Mouse (Mus musculus): ENCODE measurements at regions not wholly inside any gene's neighbourhood (a gene's known extent, or its start where the extent isn't known, plus 50 kb on each side); places are given as distances from the start of the nearest gene placed in this dataset.

DNA sequence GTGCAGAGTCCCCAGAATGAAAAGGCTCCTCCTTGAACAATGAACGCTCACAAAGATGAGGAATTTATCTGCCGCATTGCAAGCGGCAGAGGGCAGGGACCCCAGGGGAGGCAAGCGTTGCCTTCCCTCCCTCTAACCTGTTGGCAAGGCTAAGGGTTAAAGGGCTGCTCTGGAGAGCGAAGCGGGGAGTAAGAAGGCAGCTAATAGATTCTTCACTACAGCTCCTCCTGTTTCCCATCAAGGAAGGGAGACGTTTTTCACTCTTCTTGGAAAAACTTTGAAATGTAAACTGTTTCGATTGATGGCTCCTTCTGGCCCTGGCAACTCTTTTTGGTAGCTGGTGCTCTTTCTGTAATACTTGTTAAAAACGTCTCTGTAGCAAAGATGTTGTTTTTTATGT lies 162.9 kb downstream of the Cetn3 start:
- ATAC-seq (no peak), DNase-seq (ENCODE audit: low read depth, low spot score) (no peak)
- ChIA-PET POLR2A (no interaction called here), CTCF (interaction anchor here (1.3 kb wide), 1 partner anchor 1709 kb away, joined by 3 read pairs; no protein-coding TSS in a partner anchor)
- H3K27me3 ChIP-seq = peaks cover 20% of the 10 kb centered on the region
- no peak for TF ChIP-seq CTCF (IDR thresholded peaks at IDR 0.05)
- in situ Hi-C loops (cut with MboI; ENCODE audit: low pct_unique_long_range_greater_than_20kb) = loop anchor here (5.0 kb wide), 1 partner anchor 1712 kb away; no protein-coding TSS in a partner anchor

DNA sequence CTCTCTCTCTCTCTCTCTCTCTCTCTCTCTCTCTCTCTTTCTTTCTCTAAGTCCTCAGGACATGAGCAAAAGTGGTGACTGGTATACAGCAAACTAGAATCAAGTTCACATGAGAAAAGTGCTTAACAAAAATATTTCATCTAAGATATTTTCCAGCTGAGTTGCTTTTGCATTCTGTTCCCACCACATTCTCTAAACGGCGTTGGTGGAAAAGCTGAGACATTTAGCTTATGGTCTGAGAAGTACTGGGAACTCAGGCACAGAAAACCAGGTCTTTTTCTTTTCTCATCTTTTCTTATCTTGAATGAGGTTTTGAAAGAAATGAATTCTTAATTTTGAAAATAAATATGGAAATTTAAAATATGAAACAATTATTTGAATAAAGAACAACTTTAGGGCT lies 182.6 kb downstream of the Cetn3 start:
- POLR2A ChIA-PET = interaction anchor here (0.6 kb wide), 1 partner anchor 106 kb away, joined by 3 read pairs; no protein-coding TSS in a partner anchor
- DNase-seq (ENCODE audit: low read depth, low spot score) (no peak), ATAC-seq (no peak)
- no peak for TF ChIP-seq CTCF (IDR thresholded peaks at IDR 0.05)
- CTCF ChIA-PET = no interaction called here
- no peaks in the 10 kb centered on the region for H3K27me3 ChIP-seq
- in situ Hi-C loops (cut with MboI; ENCODE audit: low pct_unique_long_range_greater_than_20kb) = no loop called here

DNA sequence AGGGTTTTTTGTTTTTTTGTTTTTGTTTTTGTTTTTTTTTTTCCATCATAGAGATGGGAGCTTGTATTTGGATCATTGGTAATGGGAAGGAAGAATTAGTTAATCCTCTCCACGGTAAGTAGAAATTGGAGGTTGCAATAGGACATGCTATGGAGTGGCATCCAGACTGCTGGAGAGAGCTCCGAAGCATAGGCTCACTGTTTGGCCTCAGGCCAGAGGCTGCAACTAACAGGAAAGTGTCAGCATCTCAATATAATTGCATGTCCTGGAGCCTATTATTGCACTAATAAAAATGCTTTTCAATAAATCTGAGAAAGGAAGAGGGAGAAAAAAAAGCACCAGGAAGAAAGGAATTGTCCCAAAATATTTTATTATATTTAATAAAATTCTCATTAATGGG lies 193.0 kb downstream of the Cetn3 start:
- H3K27me3 ChIP-seq = no peaks in the 10 kb centered on the region
- ChIA-PET POLR2A (no interaction called here), CTCF (no interaction called here)
- ATAC-seq = no peak
- no peak for DNase-seq (ENCODE audit: low read depth, low spot score)
- in situ Hi-C loops (cut with MboI; ENCODE audit: low pct_unique_long_range_greater_than_20kb) = no loop called here
- TF ChIP-seq CTCF (IDR thresholded peaks at IDR 0.05) = no peak

DNA sequence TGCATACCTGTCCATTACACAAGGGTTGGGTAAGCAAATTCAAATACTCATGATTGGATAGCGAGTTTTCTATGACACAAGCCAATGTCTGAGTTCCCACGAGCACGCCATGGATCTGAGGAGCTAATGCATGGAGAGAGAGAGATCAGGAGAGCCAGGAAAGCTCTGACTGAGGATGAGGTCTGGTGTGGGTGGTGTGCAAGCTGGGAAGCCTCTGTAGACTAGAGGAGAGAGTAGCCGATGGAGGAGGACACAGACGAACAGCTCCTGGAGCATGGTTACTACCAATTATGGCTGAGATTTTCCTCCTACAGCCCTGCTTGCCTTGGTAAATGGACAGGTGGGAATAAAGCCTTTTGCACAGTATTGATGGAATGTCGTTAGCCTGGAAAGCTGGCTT lies 195.1 kb downstream of the Cetn3 start:
- in situ Hi-C loops (cut with MboI; ENCODE audit: low pct_unique_long_range_greater_than_20kb) = no loop called here
- no peaks in the 10 kb centered on the region for H3K27me3 ChIP-seq
- POLR2A ChIA-PET = no interaction called here
- CTCF ChIA-PET = no interaction called here
- DNase-seq (ENCODE audit: low read depth, low spot score) = no peak
- no peak for TF ChIP-seq CTCF (IDR thresholded peaks at IDR 0.05)
- no peak for ATAC-seq

DNA sequence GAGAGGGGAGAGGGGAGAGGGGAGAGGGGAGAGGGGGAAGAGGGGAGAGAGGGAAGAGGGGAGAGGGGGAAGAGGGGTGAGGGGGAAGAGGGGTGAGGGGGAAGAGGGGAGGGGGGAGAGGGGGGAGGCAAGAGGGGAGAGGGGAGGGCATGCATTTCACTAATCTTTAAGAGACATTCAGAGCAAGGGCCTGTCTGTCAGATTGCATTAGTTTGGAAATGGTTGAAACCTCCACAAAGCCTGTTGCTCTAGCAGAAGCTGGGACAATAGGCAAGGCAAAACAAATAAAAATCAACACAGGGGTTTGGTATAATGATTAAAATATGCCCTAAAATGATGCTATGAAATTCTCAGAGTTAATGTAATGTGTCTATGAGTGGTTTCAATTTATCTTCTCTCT lies 196.4 kb downstream of the Cetn3 start:
- in situ Hi-C loops (cut with MboI; ENCODE audit: low pct_unique_long_range_greater_than_20kb) = no loop called here
- ATAC-seq = no peak
- H3K27me3 ChIP-seq = no peaks in the 10 kb centered on the region
- no peak for DNase-seq (ENCODE audit: low read depth, low spot score)
- POLR2A ChIA-PET = no interaction called here
- TF ChIP-seq CTCF (IDR thresholded peaks at IDR 0.05) = no peak
- CTCF ChIA-PET = no interaction called here

DNA sequence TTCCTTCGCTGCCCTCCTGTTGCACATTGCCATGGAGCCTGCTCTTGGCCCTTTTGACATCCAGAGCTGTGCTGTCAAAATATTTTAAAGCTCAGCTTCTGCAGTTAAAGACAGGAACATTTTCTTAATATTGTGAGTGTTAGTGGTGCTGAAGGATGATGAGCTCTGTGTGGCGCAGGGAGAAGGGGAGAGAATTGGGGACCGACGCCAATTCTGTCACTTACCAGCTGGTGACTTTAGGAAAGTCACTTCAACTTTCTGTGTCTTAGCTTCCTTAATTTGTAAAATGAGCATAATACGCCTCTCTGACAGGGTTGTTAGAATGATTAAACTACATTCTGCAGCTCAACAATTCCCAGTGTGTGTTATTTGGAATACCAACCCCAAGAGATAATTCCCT lies 197.2 kb downstream of the Cetn3 start:
- ChIA-PET POLR2A (no interaction called here), CTCF (no interaction called here)
- no peak for TF ChIP-seq CTCF (IDR thresholded peaks at IDR 0.05)
- ATAC-seq (no peak), DNase-seq (ENCODE audit: low read depth, low spot score) (no peak)
- H3K27me3 ChIP-seq = no peaks in the 10 kb centered on the region
- in situ Hi-C loops (cut with MboI; ENCODE audit: low pct_unique_long_range_greater_than_20kb) = no loop called here

DNA sequence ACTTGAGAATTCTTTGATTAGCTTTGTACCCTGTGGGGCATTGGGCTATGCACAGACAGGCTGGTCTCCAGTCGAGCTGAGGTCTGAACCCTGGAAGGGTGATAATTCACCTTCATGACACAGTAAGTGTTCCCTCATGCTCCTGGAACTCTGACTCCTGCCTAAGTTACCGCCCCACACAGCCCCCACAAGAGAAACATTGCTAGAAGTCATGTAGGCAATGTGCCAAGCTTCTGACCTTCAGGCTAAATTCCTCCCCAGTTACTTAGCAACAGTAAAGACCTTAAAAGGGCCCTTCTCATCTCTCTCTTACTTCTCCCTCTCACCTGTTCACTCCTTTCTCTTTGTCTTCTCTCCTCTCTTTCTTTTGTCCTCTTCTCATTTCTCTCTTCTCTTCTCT lies 199.6 kb downstream of the Cetn3 start:
- no peaks in the 10 kb centered on the region for H3K27me3 ChIP-seq
- POLR2A ChIA-PET = no interaction called here
- TF ChIP-seq CTCF (IDR thresholded peaks at IDR 0.05) = no peak
- DNase-seq (ENCODE audit: low read depth, low spot score) (no peak), ATAC-seq (no peak)
- CTCF ChIA-PET = no interaction called here
- in situ Hi-C loops (cut with MboI; ENCODE audit: low pct_unique_long_range_greater_than_20kb) = no loop called here

DNA sequence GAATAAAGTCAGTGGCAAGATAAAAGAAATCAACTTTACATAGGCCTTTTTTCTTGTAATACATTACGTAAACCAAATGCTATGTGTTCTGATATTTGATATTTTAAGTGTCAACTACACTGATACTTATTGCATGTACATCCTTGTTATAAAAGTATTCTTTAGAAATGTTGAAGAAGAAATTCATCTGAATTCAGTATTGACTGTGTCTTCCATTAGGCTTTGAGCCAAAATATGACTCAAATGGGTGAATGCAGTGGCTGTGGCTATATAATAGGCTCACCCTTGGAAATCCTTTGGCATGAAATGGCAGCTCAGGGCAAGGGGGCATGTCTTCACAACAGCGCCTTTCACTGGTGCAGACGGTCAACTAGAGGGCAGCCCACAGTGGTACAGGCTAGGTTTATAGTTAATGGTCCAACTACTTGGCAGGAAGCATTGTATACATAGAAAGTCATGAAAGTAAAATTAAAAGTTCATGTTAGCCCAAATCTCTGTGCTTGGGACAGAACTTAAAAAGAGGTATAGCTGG lies 217.9 kb downstream of the Cetn3 start:
- ChIA-PET POLR2A (no interaction called here), CTCF (no interaction called here)
- TF ChIP-seq CTCF (IDR thresholded peaks at IDR 0.05) = no peak
- DNase-seq (ENCODE audit: low read depth, low spot score) = no peak
- in situ Hi-C loops (cut with MboI; ENCODE audit: low pct_unique_long_range_greater_than_20kb) = no loop called here
- no peaks in the 10 kb centered on the region for H3K27me3 ChIP-seq
- no peak for ATAC-seq

DNA sequence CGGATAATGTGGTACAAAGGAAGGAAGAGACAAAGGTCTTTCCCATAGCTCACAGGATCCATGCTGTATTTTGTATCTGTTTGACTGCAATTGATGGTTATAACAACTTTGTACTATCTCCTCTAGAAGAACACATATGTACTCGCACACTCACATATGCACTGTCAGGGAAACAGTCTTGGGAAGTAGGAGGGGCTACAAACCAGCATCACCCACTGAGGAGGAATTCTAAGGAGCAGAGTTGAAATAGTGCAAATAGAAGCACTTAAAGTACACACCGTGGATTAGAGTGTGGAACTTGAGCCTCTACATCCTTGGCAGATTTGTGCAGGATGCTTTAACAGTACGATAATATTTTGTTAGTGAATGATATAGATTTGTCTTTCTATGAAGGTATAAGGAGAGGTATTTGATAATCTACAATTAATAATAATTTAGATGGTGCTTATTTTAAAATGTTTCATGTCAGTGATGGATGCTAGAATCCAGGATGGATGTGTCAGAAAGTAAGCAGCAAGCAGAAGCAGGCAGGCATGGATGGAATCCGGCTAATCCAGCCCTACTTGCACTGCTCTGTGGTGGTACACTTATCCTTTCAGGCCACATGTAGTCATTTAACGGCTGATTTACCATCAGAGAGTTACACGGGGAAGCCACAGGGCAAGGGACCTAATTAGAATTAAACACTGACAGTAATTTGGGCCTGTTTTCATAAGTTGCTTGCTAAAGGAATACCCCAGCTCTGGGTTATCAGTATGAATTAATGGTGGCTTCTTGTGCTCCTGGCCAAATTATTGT lies 223.3 kb downstream of the Cetn3 start:
- CTCF ChIA-PET = no interaction called here
- POLR2A ChIA-PET = no interaction called here
- H3K27me3 ChIP-seq = no peaks in the 10 kb centered on the region
- DNase-seq (ENCODE audit: low read depth, low spot score) = no peak
- TF ChIP-seq CTCF (IDR thresholded peaks at IDR 0.05) = no peak
- ATAC-seq = no peak
- in situ Hi-C loops (cut with MboI; ENCODE audit: low pct_unique_long_range_greater_than_20kb) = no loop called here

DNA sequence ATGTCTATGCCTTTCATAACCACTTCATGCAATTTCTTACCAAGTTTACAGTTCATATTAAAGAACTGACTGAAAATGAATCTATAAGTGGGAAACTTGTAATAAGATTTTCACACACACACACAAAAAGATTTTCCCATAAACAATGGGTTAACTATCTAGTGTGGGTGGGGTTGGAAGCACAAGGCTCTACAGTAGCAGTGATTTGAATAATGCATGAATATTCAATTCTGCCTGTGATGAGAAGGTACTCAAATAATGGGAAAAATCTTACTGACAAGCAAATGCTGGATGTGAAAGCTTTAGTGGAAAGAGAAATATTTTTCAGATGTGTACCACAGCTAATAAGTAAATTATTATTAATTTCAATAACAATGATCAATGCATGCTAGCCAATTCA lies 224.3 kb downstream of the Cetn3 start:
- H3K27me3 ChIP-seq = no peaks in the 10 kb centered on the region
- ChIA-PET CTCF (no interaction called here), POLR2A (no interaction called here)
- in situ Hi-C loops (cut with MboI; ENCODE audit: low pct_unique_long_range_greater_than_20kb) = no loop called here
- DNase-seq (ENCODE audit: low read depth, low spot score) (no peak), ATAC-seq (no peak)
- no peak for TF ChIP-seq CTCF (IDR thresholded peaks at IDR 0.05)

DNA sequence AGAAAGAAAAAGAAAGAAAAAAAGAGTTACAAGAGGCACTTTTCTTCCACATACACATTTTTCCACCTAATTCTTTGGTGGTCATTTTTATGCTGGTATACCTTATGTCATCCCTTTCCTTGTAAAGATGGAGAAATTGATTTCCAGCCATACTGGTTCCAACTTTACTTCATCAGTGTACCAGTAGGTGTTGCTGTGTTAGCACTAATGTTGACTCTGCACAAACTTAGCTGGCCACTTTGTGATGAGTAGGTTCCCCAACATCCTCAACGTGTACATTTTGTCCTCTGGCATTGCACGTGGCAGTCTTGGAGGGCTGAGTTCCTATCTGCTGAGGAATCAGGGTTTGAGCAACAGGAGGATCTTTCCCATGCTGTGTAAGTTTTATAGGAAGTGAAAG lies 256.7 kb downstream of the Cetn3 start:
- H3K27me3 ChIP-seq = no peaks in the 10 kb centered on the region
- no peak for ATAC-seq
- TF ChIP-seq CTCF (IDR thresholded peaks at IDR 0.05) = no peak
- POLR2A ChIA-PET = no interaction called here
- DNase-seq (ENCODE audit: low read depth, low spot score) = no peak
- CTCF ChIA-PET = interaction anchor here (1.2 kb wide), 1 partner anchor 9 kb away, joined by 3 read pairs; no protein-coding TSS in a partner anchor
- in situ Hi-C loops (cut with MboI; ENCODE audit: low pct_unique_long_range_greater_than_20kb) = no loop called here

Data from Patski (cell line).